Mouse (Mus musculus): ENCODE data around the gene Col15a1.

GRCm38 (mm10) chr4:47292956-47293355, 85.0 kb downstream of the Col15a1 start:
- TF ChIP-seq EP300 (IDR thresholded peaks at IDR 0.05; ENCODE audit: low read depth) = no peak
- TF ChIP-seq CTCF (IDR thresholded peaks at IDR 0.05; ENCODE audit: low read depth) = no peak

Data from liver, embryonic 14.5 days (tissue).